Mouse (Mus musculus) midbrain, embryonic 16.5 days (tissue): ENCODE data around the gene Adgrf3. TPM values are rescaled to one million over a fixed set of nuclear protein-coding genes. Genes with fewer than 3 reads are reported as not detected.

Source experiments
- ATAC-seq: fragments of 200-750 bp; cut with Nextera tagmentation; 2 replicates; pipeline ENCODE4 v1.8.0; 2017; ENCODE audit warnings: moderate TSS enrichment
- H3K27ac ChIP-seq: fragments of 300-500 bp; sonication (generic); 2 replicates; pipeline ENCODE4 v1.5.1; 2014; ENCODE audit warnings: mild to moderate bottlenecking, low read length, mixed read lengths
- H3K27me3 ChIP-seq: fragments of 300-500 bp; sonication (generic); 2 replicates; pipeline ENCODE4 v1.6.1; 2014; ENCODE audit warnings: low read depth, low read length, mixed read lengths; ENCODE audit not compliant: control insufficient read depth, insufficient read depth
- H3K36me3 ChIP-seq: fragments of 300-500 bp; sonication (generic); 2 replicates; pipeline ENCODE4 v1.6.1; 2014; ENCODE audit warnings: mild to moderate bottlenecking, low read length, moderate library complexity, mixed read lengths; ENCODE audit not compliant: control insufficient read depth, insufficient read depth
- H3K4me1 ChIP-seq: fragments of 300-500 bp; sonication (generic); 2 replicates; pipeline ENCODE4 v1.6.1; 2014; ENCODE audit warnings: mild to moderate bottlenecking, low read length, mixed read lengths; ENCODE audit not compliant: control insufficient read depth, insufficient read depth
- H3K4me2 ChIP-seq: fragments of 300-500 bp; sonication (generic); 2 replicates; pipeline ENCODE4 v1.6.1; 2014; ENCODE audit warnings: mild to moderate bottlenecking, low read length, mixed read lengths
- H3K4me3 ChIP-seq: fragments of 300-500 bp; sonication (generic); 2 replicates; pipeline ENCODE4 v1.5.1; 2014; ENCODE audit warnings: low read depth, mild to moderate bottlenecking, low read length, moderate library complexity, mixed read lengths
- H3K9ac ChIP-seq: fragments of 300-500 bp; sonication (generic); 2 replicates; pipeline ENCODE4 v1.6.1; 2014; ENCODE audit warnings: low read depth, low read length, mixed read lengths
- H3K9me3 ChIP-seq: fragments of 300-500 bp; sonication (generic); replicated peaks from 2 replicates; pipeline ENCODE4 v1.6.1; 2014; ENCODE audit warnings: mild to moderate bottlenecking, low read length, mixed read lengths; ENCODE audit not compliant: control insufficient read depth, poor library complexity, severe bottlenecking
- WGBS: fragments of 180-500 bp; shearing (Covaris S2); extraction: QIAGEN DNeasy Blood & Tissue Kit; methylation state at CpG from one replicate; pipeline ENCODE4 v1.1.7; 2014; 5-methylcytosine and 5-hydroxymethylcytosine counted together
- polyA plus RNA-seq: library from polyadenylated mRNA; unstranded; fragments of >200 nt; fragmentation: Nextera tagmentation; extraction: Ambion mirVana; gene quantifications from 2 replicates; pipeline ENCODE4 v1.2.1, GENCODE M21; 2015

The Adgrf3 gene
- polyA plus RNA-seq, 1 experiment from 2014 or later: not detected

DNA sequence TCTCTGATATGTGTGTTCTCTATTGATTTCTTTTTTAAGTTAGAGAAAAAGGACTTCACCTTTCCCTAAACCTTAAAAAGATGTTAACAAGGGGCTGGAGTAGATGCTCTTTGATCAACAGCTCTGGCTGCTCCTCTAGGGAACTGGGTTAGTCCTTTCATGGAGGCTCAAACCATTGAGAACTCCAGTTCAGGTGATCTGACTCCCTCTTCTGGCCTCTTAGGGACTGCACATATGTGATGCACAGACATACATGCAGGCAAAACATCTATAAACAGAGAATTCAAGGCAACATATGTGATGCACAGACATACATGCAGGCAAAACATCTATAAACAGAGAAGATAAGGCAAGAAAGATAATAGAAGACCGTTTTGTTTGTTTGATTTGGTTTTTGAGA is 13.1 kb downstream of the Adgrf3 start:
- H3K9me3 ChIP-seq: no peaks in the 10 kb centered on the region
- H3K27me3 ChIP-seq: no peaks in the 10 kb centered on the region
- ATAC-seq: no peak
- H3K27ac ChIP-seq: no peak overlapping the region
- WGBS: 92% methylated on average over 1 of the region's 1 CpGs
- no peaks in the 10 kb centered on the region for H3K4me1 ChIP-seq
- H3K36me3 ChIP-seq: peaks cover 5% of the 10 kb centered on the region
- H3K4me3 ChIP-seq: no peak overlapping the region
- H3K4me2 ChIP-seq: no peak overlapping the region
- H3K9ac ChIP-seq: no peak overlapping the region

DNA sequence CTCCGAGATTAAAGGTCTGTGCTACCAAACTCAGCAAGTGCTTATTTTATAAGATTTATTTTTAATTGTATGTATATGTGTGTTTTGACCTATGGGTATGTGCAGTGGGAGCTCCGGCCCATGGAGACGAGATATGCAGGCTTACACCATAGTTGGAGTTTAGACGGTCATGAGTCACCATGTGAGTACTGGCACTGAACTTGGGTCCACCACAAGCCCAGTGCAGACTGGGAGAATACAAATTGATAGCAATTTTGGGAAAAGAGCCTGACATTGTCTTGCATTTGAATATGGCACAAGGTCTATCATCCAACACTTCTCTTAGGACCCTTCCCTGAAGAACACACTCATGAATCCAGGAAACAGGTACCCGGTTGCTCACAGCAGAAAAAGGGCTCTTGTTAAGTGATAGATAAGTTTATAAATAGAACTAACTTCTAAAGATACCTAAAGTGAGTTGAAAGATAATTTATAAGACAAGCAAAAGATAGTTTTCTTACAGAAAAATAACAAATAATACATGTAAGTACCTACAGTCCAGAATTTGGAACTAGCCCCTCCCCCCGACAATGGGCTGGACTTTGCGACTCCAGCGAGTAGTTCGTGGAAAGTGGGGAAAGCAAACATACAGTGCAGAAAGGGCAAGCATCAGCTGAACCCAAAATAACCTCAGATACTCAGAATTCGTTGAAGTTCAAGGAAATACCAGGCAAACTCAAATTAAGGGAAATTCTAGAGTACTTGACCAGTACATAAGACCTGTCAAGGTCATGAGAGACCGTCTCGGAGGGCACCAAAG is 17.6 kb downstream of the Adgrf3 start:
- no peak for ATAC-seq
- Histone ChIP-seq H3K4me3 (no peak overlapping the region), H3K36me3 (peaks cover 18% of the 10 kb centered on the region), H3K4me2 (no peak overlapping the region), H3K27me3 (no peaks in the 10 kb centered on the region), H3K9ac (no peak overlapping the region), H3K9me3 (no peaks in the 10 kb centered on the region), H3K4me1 (no peaks in the 10 kb centered on the region), H3K27ac (no peak overlapping the region)
- 95% methylated on average over 12 of the region's 12 CpGs for WGBS

DNA sequence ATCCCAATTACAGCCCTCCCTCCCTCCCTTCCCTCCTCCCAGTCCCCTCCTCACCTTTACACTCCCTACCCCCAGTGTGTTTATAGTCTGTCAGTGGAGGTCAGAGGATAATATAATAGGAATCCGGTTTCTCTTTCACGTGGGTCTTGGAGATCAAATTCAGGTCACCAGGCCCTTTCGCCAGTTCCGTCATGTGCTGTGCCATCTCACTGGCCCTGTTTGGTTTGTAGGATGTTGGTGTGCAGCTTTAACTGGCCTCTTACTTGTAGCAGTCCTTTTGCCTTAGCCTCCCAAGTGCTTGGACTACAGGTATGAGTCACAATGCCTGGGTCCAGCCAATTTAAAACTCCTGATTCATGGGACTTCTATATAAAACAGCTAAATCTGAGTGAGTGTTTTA is 29.7 kb downstream of the Adgrf3 start:
- 84% methylated on average over 4 of the region's 4 CpGs for WGBS
- H3K36me3 ChIP-seq: peaks cover 17% of the 10 kb centered on the region
- H3K27me3 ChIP-seq: no peaks in the 10 kb centered on the region
- H3K4me2 ChIP-seq: no peak overlapping the region
- no peak overlapping the region for H3K9ac ChIP-seq
- no peak overlapping the region for H3K4me3 ChIP-seq
- no peaks in the 10 kb centered on the region for H3K4me1 ChIP-seq
- ATAC-seq: no peak
- H3K27ac ChIP-seq: no peak overlapping the region
- no peaks in the 10 kb centered on the region for H3K9me3 ChIP-seq

DNA sequence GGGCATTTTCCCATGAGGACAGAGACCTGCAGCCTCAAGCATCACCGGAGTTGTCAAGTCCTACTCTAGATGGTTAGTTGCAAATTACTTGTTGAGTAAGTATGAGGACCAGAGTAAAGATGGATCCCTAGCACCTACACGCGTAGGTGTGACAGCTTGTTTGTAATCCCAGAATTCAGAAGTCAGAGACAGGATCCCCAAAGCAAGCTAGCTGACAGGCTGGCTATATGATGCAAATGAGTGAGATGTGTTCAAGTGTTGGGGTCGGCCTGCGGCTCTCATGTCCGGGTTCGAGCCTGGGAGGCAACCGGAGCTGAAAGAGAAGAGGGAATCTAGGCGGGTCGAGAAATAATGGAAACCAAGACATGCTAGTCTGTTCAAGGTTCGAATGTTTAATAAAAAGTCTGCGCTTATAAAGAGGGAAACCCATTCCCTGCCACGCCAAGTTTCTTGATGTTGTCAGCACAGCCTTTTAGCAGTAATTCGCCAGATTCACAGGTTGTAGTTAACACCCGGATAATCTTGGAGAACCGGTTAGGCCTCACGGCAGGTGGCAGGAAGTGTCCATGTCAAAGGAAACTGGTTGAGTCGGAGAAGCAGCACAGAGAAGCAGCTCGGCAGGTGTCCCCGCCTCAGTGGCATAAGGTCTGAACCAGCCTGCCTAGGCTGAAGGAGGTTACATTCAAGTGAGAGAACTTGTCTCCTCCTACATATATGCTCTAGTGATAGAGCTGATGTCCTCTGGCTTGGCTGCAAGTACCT is 32.4 kb downstream of the Adgrf3 start:
- H3K27ac ChIP-seq: no peak overlapping the region
- H3K4me2 ChIP-seq: no peak overlapping the region
- H3K27me3 ChIP-seq: no peaks in the 10 kb centered on the region
- no peak overlapping the region for H3K9ac ChIP-seq
- no peaks in the 10 kb centered on the region for H3K4me1 ChIP-seq
- H3K9me3 ChIP-seq: no peaks in the 10 kb centered on the region
- no peak for ATAC-seq
- 55% methylated on average over 20 of the region's 20 CpGs for WGBS
- no peak overlapping the region for H3K4me3 ChIP-seq
- H3K36me3 ChIP-seq: peaks cover 25% of the 10 kb centered on the region

DNA sequence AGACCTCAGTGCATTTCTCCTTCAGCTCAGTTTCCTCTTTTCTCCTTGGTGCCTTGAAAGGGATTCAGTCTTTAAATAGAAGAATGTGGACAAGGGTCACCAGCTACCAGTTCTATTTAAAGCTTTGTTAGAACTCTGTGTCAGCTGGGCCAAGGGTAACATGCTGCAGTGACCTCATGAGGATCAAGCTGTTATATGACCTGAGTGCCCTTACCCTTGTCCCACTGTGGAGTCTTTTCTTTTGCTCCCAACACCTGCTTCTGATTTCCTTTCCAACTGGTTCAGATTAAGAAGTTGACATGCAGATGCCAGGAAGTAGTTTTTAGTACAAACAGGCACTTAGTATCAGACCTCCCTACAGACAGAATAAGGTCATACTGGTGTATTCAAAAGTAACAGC is 33.4 kb downstream of the Adgrf3 start:
- no peak overlapping the region for H3K27ac ChIP-seq
- H3K4me3 ChIP-seq: no peak overlapping the region
- no peak overlapping the region for H3K4me2 ChIP-seq
- no peak overlapping the region for H3K9ac ChIP-seq
- peaks cover 21% of the 10 kb centered on the region for H3K36me3 ChIP-seq
- no peaks in the 10 kb centered on the region for H3K4me1 ChIP-seq
- ATAC-seq: no peak
- no peaks in the 10 kb centered on the region for H3K27me3 ChIP-seq
- H3K9me3 ChIP-seq: no peaks in the 10 kb centered on the region

DNA sequence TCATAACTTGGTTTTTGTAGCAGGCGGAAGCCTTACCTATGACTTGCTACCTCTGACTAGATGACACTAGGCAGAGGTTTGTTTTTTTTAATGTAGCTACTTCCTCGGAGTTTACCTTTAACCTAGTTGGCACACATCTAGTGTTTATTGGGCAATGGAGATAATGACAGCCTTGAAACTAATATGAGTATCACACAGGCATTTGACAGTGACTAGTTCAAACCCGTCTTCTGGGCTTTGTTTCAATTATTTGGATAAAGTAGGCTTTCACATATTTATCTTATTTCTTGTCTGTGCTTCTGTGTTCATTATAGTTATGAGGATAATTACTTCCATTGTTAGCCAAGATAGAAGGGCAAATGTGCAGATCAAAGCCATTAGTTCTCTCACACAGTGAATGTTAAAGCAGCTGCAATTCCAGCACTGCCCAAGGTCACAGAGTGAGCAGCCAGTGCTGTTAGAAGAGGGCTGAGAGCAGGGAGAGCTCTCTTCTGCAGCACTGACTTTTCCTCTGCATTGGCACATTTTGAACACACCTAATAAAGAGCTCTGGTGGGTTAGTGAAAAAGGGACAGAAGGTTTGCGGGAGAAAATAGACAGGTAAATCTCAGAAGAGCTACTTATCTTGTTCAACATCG is 35.1 kb downstream of the Adgrf3 start:
- 93% methylated on average over 5 of the region's 5 CpGs for WGBS
- H3K9me3 ChIP-seq: no peaks in the 10 kb centered on the region
- H3K4me1 ChIP-seq: no peaks in the 10 kb centered on the region
- no peaks in the 10 kb centered on the region for H3K27me3 ChIP-seq
- ATAC-seq: no peak
- H3K27ac ChIP-seq: no peak overlapping the region
- no peak overlapping the region for H3K9ac ChIP-seq
- H3K36me3 ChIP-seq: peaks cover 14% of the 10 kb centered on the region; the same call in 1 of the 2 replicates
- H3K4me2 ChIP-seq: no peak overlapping the region
- no peak overlapping the region for H3K4me3 ChIP-seq

DNA sequence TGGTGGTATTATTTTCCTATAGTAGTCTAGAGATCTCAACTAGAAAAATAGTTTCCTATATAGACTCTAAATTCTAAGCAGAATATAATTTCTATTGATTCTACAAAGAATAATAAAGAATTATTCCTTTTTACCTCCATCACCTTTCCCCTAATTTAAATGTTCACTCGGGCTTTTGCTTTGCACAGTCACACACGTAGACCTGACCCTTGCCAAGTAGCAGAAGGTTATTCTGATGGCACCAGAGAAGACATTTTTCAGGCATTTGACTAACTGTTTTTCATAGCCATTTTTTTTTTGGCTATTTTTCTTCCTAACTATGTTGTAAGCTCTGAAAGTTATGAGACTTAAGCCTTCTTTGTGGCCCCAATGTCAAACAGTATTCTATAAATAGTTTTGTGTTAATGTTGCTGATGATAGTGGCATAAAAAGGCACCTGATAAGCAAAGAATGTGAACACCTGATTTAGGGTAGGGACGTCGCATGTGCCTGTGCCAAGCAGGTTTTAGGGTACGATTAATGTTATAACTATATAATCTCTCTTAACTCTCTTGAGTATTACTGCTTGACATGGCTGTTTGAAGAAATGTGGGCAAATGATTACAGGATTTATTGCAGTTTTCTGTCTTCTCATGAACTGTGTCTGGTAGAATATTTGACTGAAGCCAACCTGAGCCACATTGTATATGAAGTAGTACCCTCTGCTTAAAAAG is 40.1 kb downstream of the Adgrf3 start:
- no peak for ATAC-seq
- H3K9me3 ChIP-seq: no peaks in the 10 kb centered on the region
- H3K9ac ChIP-seq: no peak overlapping the region
- WGBS: 93% methylated on average over 5 of the region's 5 CpGs
- H3K27me3 ChIP-seq: no peaks in the 10 kb centered on the region
- H3K4me1 ChIP-seq: no peaks in the 10 kb centered on the region
- H3K4me2 ChIP-seq: no peak overlapping the region
- no peak overlapping the region for H3K4me3 ChIP-seq
- peaks cover 11% of the 10 kb centered on the region; the same call in 1 of the 2 replicates for H3K36me3 ChIP-seq
- H3K27ac ChIP-seq: no peak overlapping the region

DNA sequence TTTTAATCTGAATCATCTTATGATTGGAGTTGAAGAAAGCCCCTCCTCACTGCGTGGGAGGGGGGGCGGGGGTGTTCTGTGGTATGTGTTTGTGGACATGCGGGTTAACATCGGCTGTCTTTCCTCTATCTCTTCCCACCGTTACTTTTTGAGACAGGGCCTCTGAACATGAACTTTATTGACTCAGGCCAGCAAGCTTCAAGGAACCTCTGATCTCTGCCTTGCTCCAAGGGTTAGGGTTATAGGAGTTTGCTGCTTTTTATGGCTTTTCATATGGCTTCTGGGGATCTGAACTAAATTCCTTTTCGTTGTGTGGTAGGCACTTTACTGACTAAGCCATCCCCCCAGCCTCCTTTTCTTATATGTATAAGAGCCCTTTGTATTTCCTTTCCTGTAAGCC is 43.2 kb downstream of the Adgrf3 start:
- WGBS: 85% methylated on average over 6 of the region's 6 CpGs
- H3K4me1 ChIP-seq: peaks cover 4% of the 10 kb centered on the region; the same call in 1 of the 2 replicates
- no peaks in the 10 kb centered on the region for H3K27me3 ChIP-seq
- H3K4me2 ChIP-seq: no peak overlapping the region
- H3K9me3 ChIP-seq: no peaks in the 10 kb centered on the region
- no peak overlapping the region for H3K4me3 ChIP-seq
- H3K9ac ChIP-seq: no peak overlapping the region
- ATAC-seq: no peak
- no peak overlapping the region for H3K27ac ChIP-seq
- H3K36me3 ChIP-seq: no peaks in the 10 kb centered on the region
